8 mouse cellular contexts compared by ENCODE assay signal in genomic region chr4:86858070-86858440, GRCm38 (mm10). TPM values are rescaled to one million over a fixed set of nuclear protein-coding genes. Genes with fewer than 3 reads are reported as not detected.
A peak's percentile ranks its signal among the peaks of the same experiment; 100 is the strongest.
DNase-seq lines count a peak whose midpoint lies in the region; ATAC-seq and TF ChIP-seq lines count a peak whose summit lies in the region.

No protein-coding gene starts in this region.

- TF ChIP-seq CTCF in E14TG2a.4 (conservative IDR thresholded peaks at IDR 0.05; ENCODE audit: low read length), result no peak
- no peak for TF ChIP-seq CTCF in embryonic fibroblast, embryonic 13.5 days (IDR thresholded peaks at IDR 0.05; ENCODE audit: borderline replicate concordance, insufficient read depth, low read length)
- no peak for TF ChIP-seq CTCF in liver, adult 2 months (IDR thresholded peaks at IDR 0.05; ENCODE audit: low read depth, low read length)
- no peak for TF ChIP-seq CTCF in kidney, adult 2 months (conservative IDR thresholded peaks at IDR 0.05; ENCODE audit: insufficient read depth, insufficient read length, low read depth, low read length)

- peak overlapping the region; percentile 89 for H3K4me2 ChIP-seq in heart, embryonic 12.5 days

- ATAC-seq in heart, embryonic 12.5 days (ENCODE audit: insufficient number of reproducible peaks, low FRiP score), result no peak

- TF ChIP-seq POLR2A in embryonic fibroblast, embryonic 13.5 days (IDR thresholded peaks at IDR 0.05; ENCODE audit: low read depth, low read length), result no peak
- TF ChIP-seq POLR2A in liver, adult 2 months (IDR thresholded peaks at IDR 0.05; ENCODE audit: extremely low read depth, insufficient read depth, low read length), result no peak
- TF ChIP-seq POLR2A in kidney, adult 2 months (IDR thresholded peaks at IDR 0.05; ENCODE audit: low read depth, low read length), result no peak

- peak overlapping the region; percentile 100 for H3K4me3 ChIP-seq in heart, embryonic 12.5 days
- H3K4me3 ChIP-seq in E14TG2a.4 (replicated peaks; ENCODE audit: low read length), result peak overlapping the region; percentile 93
- peak overlapping the region; percentile 67 for H3K4me3 ChIP-seq in embryonic fibroblast, embryonic 13.5 days (ENCODE audit: insufficient read depth, low read length)
- peak overlapping the region; percentile 97; the same call in 1 of the 2 replicates for H3K4me3 ChIP-seq in liver, adult 2 months (ENCODE audit: insufficient read depth, low read depth, low read length)
- no peak overlapping the region for H3K4me3 ChIP-seq in kidney, adult 2 months (ENCODE audit: insufficient read depth, low read depth, low read length)

- no peak for DNase-seq in heart, postnatal 25 days (ENCODE audit: low spot score)
- no peak for DNase-seq in liver, adult 2 months (ENCODE audit: extremely low read depth, low read depth, low spot score)
- no peak for DNase-seq in ovary, postnatal 14 days (ENCODE audit: low spot score)
- DNase-seq in adipocyte (ENCODE audit: low spot score), result no peak
- no peak for DNase-seq in kidney, adult 2 months

- H3K9ac ChIP-seq in heart, embryonic 12.5 days, result peak overlapping the region; percentile 88
- H3K9ac ChIP-seq in liver, adult 2 months (ENCODE audit: low read depth, low read length), result 0 out of 2 replicates have a peak overlapping the region, but pooled peaks have one; percentile 28

- H3K36me3 ChIP-seq in heart, embryonic 12.5 days, result peaks cover 25% of the 10 kb centered on the region
- H3K36me3 ChIP-seq in E14TG2a.4 (ENCODE audit: insufficient read depth, low read length), result peaks cover 38% of the 10 kb centered on the region
- peaks cover 20% of the 10 kb centered on the region for H3K36me3 ChIP-seq in liver, adult 2 months (ENCODE audit: control insufficient read depth, insufficient read depth, low read length)
- peaks cover 9% of the 10 kb centered on the region; the same call in 1 of the 2 replicates for H3K36me3 ChIP-seq in kidney, adult 2 months (ENCODE audit: control insufficient read depth, insufficient read depth, low read length)

- peaks cover 8% of the 10 kb centered on the region for H3K79me2 ChIP-seq in liver, adult 2 months (ENCODE audit: control insufficient read depth, insufficient read depth, low read length)

- WGBS in heart, embryonic 12.5 days, result 51% methylated on average over 12 of the region's 12 CpGs
- 65% methylated on average over 12 of the region's 12 CpGs for WGBS in liver, adult 2 months
- WGBS in kidney, adult 2 months, result 64% methylated on average over 12 of the region's 12 CpGs

- peaks cover 14% of the 10 kb centered on the region for H3K4me1 ChIP-seq in heart, embryonic 12.5 days (replicated peaks)
- peaks cover 28% of the 10 kb centered on the region for H3K4me1 ChIP-seq in E14TG2a.4 (replicated peaks; ENCODE audit: low read depth, low read length)
- no peaks in the 10 kb centered on the region for H3K4me1 ChIP-seq in embryonic fibroblast, embryonic 13.5 days (ENCODE audit: control insufficient read depth, insufficient read depth, low read length)
- peaks cover 18% of the 10 kb centered on the region for H3K4me1 ChIP-seq in liver, adult 2 months (ENCODE audit: control insufficient read depth, insufficient read depth, low read length)
- peaks cover 3% of the 10 kb centered on the region; the same call in 1 of the 2 replicates for H3K4me1 ChIP-seq in kidney, adult 2 months (ENCODE audit: control insufficient read depth, insufficient read depth, low read length)

- H3K27me3 ChIP-seq in heart, embryonic 12.5 days (replicated peaks), result no peaks in the 10 kb centered on the region
- H3K27me3 ChIP-seq in E14TG2a.4 (ENCODE audit: insufficient read depth, low read length), result no peaks in the 10 kb centered on the region
- no peaks in the 10 kb centered on the region for H3K27me3 ChIP-seq in liver, adult 2 months (ENCODE audit: control insufficient read depth, insufficient read depth, low read length)
- H3K27me3 ChIP-seq in kidney, adult 2 months (replicated peaks; ENCODE audit: control insufficient read depth, insufficient read depth, low read length), result no peaks in the 10 kb centered on the region

- no peaks in the 10 kb centered on the region for H3K9me3 ChIP-seq in heart, embryonic 12.5 days (replicated peaks)
- H3K9me3 ChIP-seq in E14TG2a.4 (ENCODE audit: low read length), result no peaks in the 10 kb centered on the region

- H3K27ac ChIP-seq in heart, embryonic 12.5 days (ENCODE audit: poor library complexity, severe bottlenecking), result peak overlapping the region; percentile 93; the same call in 1 of the 2 replicates
- H3K27ac ChIP-seq in embryonic fibroblast, embryonic 13.5 days (ENCODE audit: insufficient read depth, low read length), result no peak overlapping the region
- H3K27ac ChIP-seq in liver, adult 2 months (replicated peaks; ENCODE audit: insufficient read depth, low read depth, low read length), result no peak overlapping the region
- no peak overlapping the region for H3K27ac ChIP-seq in kidney, adult 2 months (ENCODE audit: insufficient read depth, low read depth, low read length)

- intact Hi-C loops in heart, postnatal 25 days (cut with DNase I), result loop anchor here (5.0 kb wide), 1 partner anchor 281 kb away; the partner anchor contains the start of gene Rraga

RNA-seq across cellular contexts. Expression of gene Rps6, which starts 0.8 kb away (rescaled TPM):
- 458 and 459 TPM in 2 replicates for polyA plus RNA-seq in heart, embryonic 12.5 days (2016; fragmentation: Nextera tagmentation; extraction: Ambion mirVana)
- total RNA-seq in heart, postnatal 25 days (2021), result 100 to 1,000 TPM; 460 to 507 TPM
- 1,845 and 1,950 TPM in 2 replicates for polyA plus RNA-seq in embryonic fibroblast, embryonic 13.5 days (2011; ENCODE audit: insufficient read length, low read depth, missing spikeins)
- 380 and 503 TPM in 2 replicates for total RNA-seq in liver, adult 2 months (2014; rRNA removed)
- 280 and 301 TPM in 2 replicates for polyA plus RNA-seq in liver, adult 2 months (2012; rRNA removed)
- 429 and 521 TPM in 2 replicates for polyA plus RNA-seq in kidney, adult 2 months (2012; rRNA removed)

RNA-seq across cellular contexts. Expression of gene Acer2, which starts 16.1 kb away (rescaled TPM):
- 36.0 and 40.9 TPM in 2 replicates for polyA plus RNA-seq in heart, embryonic 12.5 days (2016; fragmentation: Nextera tagmentation; extraction: Ambion mirVana)
- total RNA-seq in heart, postnatal 25 days (2021), result 10 to 100 TPM; 16.9 to 17.1 TPM
- polyA plus RNA-seq in embryonic fibroblast, embryonic 13.5 days (2011; ENCODE audit: insufficient read length, low read depth, missing spikeins), result 0.77 and 1.1 TPM in 2 replicates
- total RNA-seq in liver, adult 2 months (2014; rRNA removed), result 11.5 and 13.2 TPM in 2 replicates
- 5.6 and 6.5 TPM in 2 replicates for polyA plus RNA-seq in liver, adult 2 months (2012; rRNA removed)
- 28.0 and 35.0 TPM in 2 replicates for polyA plus RNA-seq in kidney, adult 2 months (2012; rRNA removed)
